Mouse (Mus musculus): Measurements from ENCODE around the gene Cacng3.

DNA sequence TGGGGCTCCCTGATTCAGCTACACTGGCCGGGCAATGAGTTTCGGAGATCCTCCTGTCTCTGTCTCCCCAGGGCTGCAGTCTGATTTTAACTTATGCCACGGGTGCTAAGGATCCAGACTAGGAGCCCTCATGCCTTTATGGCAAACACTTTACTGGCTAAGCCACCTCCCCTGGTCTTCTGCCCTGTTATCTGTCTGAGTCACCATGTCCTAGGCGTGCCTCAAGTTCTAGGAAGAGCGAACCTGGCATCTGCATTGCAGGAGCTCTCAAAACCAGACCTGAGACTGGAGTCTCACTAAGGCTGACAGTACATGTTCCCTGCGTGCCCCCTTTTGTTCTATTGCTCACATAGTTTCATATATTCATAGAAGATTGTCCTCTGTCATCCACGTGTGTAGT lies 119.6 kb downstream of the Cacng3 start:
- TF ChIP-seq EP300 (IDR thresholded peaks at IDR 0.05; ENCODE audit: low read depth) (no peak), CTCF (IDR thresholded peaks at IDR 0.05; ENCODE audit: low read depth) (no peak)

All from heart, postnatal 0 days (tissue).